Mouse (Mus musculus): Measurements from ENCODE around the gene Dnajc13.

GRCm38 (mm10) chr9:104123101-104123500 lies 139.6 kb downstream of the Dnajc13 start:
- TF ChIP-seq EP300 (optimal IDR thresholded peaks at IDR 0.05) (no peak), CTCF (IDR thresholded peaks at IDR 0.05; ENCODE audit: low read depth) (peak; percentile 37)
